Mouse (Mus musculus): ENCODE measurements around the gene Ablim2.

DNA sequence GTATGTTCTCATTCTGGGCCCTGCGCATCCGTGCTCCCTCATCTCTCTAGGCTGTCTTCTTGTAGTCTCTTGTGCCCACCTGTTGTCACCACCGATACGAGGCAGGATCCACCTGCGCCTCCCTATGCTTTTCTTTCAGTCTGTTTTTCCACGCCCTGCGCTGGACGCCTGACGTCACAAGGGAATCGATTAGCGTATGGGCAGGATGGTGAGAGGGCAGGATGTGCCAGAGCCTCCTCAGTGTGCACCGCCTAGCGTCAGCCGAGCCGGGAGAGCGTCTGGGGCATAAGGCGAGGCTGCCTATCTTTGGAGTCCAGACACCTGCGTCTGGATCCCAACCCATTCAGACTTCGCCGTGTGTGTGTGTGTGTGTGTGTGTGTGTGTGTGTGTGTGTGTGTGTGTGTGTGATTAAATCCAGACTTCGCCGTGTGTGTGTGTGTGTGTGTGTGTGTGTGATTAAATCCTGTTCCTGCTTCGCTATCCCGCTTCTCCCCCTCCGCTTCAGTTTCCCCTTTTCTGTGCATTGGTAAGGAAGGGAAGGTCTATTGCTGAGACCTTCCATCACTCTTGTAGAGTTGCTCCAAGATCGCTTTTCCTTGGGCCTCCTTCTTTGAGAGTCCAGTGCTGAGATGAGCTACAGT, 562 bp upstream of the Ablim2 start:
- TF ChIP-seq CTCF (IDR thresholded peaks at IDR 0.05; ENCODE audit: insufficient read depth, low read depth, low read length) (no peak), POLR2A (IDR thresholded peaks at IDR 0.05; ENCODE audit: insufficient read depth, low read depth, low read length) (no peak)
